Mouse (Mus musculus) fibroblast of lung, adult 2 months (primary cell): ENCODE results near the gene Usp17lb.
"Not testable (repeated sequence)": the region's sequence is repeated elsewhere in the genome, so short reads cannot be mapped to it uniquely, and the experiment has no call there.

Experiments
- DNase-seq: peaks from one replicate; pipeline ENCODE4 v3.0.0-alpha.2; 2011; ENCODE audit warnings: low read depth

Usp17lb gene

DNA sequence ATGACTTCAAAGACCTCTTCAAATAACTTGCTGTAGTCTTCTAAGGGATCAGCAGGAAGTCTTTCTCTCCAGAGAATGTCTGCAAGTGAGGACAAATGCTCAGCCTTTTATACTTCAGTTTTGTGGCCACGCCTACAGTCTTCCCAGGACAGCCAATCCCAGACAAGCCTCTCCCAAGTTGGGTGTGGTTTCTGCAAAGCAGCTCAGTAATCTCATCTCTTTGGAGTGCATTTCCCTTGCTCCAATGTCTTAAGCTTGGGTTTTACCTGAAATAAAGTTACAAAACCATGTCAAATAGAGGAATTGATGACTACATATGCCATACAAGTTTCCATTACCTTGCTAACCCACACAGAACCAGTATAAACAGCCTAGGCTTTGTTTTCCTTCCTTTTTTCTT is at the start of gene Usp17lb:
Gene Usp17lb (minus strand): TSS at position 101 of the 400 bp plus-strand sequence.
- DNase-seq = no peak

DNA sequence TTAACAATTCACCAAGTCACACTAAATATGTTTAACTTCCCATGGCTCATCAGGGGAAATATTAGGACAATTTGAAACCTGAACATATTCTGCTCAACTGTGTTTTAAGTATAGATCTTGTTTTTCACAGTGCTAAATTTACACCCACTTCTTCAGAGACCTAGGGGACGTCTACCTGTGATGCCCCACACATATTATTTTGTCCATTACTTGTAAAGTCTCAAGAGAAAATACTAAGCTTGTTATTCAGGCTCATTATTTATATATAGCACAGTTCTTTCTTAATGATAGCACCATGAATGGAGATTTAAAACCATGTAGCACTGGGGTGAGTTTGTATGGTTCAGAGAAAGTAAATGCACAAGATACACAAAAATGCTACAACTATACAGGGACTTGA is 35.3 kb upstream of the Usp17lb start, which contains the start of gene Olfr665:
Gene Olfr665 (plus strand): TSS at position 301 of the 400 bp plus-strand sequence.
- no peak for DNase-seq

DNA sequence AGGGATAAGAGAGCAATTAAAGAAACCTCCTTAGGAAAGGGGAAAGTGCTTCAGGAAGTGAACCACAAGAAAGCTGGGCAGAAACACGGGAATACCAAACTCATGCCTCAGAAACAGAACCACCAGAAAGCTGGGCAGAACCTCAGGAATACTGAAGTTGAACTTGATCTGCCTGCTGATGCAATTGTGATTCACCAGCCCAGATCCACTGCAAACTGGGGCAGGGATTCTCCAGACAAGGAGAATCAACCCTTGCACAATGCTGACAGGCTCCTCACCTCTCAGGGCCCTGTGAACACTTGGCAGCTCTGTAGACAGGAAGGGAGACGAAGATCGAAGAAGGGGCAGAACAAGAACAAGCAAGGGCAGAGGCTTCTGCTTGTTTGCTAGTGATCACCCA is 19.0 kb upstream of the Usp17lb start:
- no peak for DNase-seq

DNA sequence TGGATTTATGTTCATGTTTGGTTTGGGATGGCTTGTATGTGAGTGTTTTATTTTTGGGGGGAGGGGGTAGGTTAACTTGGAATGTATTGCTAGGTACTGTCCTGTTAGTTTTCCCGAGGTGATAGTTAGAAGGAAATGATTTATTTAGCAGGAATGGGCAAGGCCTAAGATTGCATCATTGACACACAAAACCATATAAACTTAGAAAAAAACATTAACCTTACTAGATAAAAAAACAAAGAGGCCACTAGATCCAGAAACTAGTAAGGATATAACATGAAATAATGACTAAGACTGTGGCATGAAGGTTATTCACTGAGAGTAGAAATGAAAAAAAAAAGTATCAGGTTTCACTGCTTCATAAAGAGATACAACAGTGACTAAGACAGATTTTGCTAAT is 15.3 kb upstream of the Usp17lb start:
- DNase-seq = no peak

DNA sequence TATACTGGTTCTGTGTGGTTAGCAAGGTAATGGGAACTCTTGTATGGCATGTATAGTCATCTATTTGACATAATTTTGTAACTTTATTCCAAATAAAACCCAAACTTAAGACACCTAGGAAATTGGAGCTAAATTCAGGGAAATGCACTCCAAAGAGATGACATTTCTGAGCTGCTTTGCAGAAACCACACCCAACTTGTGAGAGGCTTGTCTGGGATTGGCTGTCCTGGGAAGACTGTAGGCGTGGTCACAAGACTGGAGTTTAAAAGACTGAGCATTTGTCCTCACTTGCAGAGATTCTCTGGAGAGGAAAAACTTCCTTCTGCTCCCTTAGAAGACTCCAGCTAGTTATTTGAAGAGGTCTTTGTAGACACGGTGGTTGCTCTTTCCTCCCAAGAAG is 14.3 kb upstream of the Usp17lb start, which contains the start of gene Usp17la:
Gene Usp17la (plus strand): TSS at position 301 of the 400 bp plus-strand sequence.
- not testable (repeated sequence) for DNase-seq

DNA sequence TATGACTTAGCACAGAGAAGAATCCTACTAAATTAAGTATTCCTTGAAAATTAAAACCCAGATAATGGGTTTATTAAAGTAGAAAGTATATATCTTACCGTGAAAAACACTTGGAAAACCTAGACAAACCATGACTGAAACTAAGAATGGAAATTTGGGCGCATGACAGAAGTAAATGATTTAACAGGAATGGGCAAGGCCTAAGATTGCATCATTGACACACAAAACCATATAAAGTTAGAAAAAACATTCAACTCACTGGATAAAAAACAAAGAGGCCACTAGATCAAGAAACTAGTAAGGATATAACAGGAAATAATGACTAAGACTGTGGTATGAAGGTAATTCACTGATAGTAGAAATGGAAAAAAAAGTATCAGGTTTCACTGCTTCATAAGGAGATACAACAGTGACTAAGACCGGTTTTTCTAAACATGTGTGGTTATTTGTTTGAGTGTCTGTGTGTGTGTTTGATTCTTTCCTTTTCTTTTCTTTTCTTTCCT is 12.9 kb upstream of the Usp17lb start:
- no peak for DNase-seq

DNA sequence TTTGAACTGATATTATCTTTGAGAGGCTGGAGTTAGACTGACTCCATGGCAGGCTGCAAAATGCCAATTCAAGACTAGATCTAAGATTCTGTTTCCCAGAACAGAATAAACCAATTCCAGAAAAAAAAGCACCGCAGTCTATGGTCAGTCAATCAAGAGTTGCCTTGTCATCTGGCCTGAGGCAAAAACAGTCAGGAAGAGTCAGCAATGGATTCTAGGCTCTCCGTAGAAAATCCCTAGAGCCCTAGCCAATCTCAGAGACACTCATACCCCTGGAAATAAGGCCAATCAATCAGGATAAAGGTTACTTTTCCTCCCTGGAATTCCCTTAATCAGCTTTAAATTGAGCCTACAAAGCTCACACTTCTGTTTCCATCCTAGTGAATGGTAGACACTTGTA is 9.1 kb upstream of the Usp17lb start:
- DNase-seq = not testable (repeated sequence)

DNA sequence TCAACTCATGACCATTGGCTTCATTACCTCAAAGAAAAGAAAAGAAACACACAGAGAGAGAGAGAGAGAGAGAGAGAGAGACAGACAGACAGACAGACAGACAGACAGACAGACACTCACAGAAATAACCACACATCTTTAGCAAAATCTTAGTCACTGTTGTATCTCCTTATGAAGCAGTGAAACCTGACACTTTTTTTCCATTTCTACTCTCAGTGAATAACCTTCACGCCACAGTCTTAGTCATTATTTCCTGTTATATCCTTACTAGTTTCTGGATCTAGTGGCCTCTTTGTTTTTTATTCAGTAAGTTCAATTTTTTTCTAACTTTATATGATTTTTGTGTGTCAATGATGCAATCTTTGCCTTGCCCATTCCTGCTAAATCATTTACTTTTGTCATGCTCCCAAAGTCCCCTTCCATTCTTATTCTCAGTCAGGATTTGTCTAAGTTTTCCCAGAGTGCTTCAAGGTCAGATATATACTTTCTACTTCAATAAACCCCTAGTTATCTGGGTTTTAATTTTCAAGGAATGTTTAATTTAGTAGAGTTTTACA is 1.4 kb upstream of the Usp17lb start:
- no peak for DNase-seq

DNA sequence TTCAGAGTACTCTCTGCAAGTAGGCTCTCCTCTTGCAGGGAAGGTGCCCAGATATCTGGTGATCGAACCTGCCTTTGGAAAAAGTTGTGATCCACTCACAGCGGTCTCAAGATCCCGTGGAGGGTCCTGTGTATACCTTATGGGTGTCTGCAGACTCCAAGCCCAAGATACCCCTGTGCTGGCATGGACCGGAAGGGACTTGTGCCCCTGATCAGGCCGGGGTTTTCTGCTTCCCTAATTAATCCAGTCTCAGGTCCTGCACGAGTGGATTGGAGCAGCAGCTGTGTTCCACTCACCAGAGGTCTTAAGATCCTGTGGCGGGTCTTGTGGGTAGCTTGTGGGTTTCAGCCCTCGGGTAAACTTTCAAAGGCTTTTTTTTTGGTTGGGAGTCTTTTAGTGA is 32.1 kb downstream of the Usp17lb start:
- DNase-seq = not testable (repeated sequence)

DNA sequence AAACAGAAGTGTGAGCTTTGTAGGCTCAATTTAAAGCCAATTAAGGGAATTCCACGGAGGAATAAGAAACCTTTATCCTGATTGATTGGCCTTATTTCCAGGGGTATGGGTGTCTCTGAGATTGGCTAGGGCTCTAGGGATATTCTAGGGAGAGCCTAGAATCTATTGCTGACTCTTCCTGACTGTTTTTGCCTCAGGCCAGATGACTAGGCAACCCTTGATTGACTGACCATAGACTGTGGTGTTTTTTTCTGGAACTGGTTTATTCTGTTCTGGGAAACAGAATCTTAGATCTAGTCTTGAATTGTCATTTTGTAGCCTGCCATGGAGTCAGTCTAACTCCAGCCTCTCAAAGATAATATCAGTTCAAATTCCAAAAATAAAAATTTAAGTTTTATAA is 51.6 kb downstream of the Usp17lb start:
- DNase-seq = no peak
